Mouse (Mus musculus) duodenum, adult 2 months (tissue): ENCODE results near the gene Osgepl1. TPM values are rescaled to one million over a fixed set of nuclear protein-coding genes. Genes with fewer than 3 reads are reported as not detected.

Experiments used
- polyA plus RNA-seq: library from polyadenylated mRNA; depleted of rRNA; stranded (reverse); fragments of >200 nt; gene quantifications from 2 replicates; pipeline ENCODE4 v1.2.3, GENCODE M21; 2012; ENCODE audit warnings: low replicate concordance; rRNA removed

Gene Osgepl1
- polyA plus RNA-seq, result 1.5 and 2.6 TPM in 2 replicates

DNA sequence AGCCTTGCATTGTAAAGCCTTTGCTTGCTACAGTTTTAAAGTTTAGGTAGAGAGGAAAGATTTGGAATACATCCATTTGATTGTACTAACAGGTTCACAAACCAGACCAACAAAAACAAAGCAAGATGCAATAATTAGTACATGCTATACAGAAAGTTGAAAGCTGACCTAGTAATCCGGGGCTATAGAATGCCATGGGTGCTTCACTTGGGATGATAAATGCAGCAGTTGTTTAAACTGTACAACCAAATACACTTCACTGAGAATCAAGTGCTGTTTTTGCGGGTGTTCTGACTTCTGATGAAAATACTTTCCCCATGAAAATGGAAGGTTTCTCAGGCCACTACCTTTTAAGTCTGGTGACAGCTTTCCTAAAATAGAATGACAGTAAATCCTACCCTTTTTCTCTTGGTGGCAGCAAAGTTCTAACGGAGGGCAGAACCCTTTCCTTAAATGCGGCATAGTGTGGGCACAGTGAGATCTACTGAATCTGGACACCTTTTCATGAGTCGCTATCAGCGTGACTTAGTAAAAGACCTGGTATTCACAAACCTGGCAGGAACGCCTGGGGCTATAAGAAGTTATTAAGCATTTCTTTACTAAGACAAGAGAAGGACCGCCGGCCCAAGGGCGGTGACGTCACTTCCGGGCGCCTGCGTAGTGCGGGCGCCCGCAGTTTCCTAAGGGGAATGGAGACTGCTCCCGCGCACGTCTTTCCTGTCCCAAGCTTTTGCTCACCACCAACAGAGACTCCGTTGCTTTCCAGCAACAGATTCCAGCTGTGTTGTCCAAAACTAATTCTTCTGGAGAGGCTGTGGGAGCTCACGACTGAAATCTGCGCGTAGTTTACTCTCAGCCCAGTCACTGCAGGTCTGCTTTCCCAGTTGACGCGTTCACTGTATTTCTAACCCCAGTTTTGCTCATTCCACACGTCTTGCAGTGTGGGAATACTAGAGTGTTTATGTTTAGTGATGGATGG lies at the start of gene Osgepl1:
TSS of gene Osgepl1 (plus strand) at position 636 of the 979 bp plus-strand sequence.

DNA sequence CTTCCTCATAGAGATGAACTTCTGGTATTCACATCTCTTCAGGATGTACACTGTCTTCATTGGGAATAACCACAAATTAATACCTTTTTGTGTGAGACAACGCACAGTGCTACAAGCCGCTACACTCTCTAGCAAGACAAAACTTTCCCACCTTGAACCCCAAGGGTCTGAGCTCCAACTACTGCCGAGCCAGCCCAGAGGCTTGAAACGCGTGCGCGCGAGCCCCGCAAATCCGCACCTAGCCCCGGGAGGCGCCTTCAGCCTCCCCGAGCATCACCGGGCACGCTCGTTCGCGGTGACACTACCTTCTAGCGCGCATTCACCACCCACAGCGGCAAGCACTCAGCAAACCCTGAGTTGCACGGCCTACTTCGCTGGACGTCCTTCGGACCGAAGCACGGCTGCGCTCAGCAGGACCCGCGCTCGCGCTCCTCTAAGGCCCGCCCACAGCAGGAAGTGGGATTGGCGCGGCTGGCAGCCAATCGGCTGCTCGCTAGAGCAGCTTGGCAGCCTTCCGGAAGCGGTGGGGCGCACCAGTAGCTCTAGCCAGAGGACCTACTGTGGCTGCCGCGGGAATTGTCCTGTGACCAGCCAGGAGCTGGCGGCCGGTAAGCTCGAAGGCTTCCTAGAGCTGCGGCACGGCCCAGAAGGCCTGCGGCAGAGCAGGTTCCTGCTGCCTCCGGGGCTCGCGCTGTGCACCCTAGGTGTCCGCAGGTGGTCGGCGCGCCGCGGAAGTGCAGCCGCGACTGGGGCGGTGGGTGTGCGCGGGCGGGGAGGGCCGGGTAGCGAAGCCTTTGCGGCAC lies 16.6 kb upstream of the Osgepl1 start, which contains the start of the genes Pms1, Ormdl1 and Gm28778:
TSS of gene Pms1 (minus strand) at position 438 of the 803 bp plus-strand sequence.
TSS of gene Ormdl1 (plus strand) at position 515 of the 803 bp plus-strand sequence.
TSS of gene Gm28778 (plus strand) at position 531 of the 803 bp plus-strand sequence.

DNA sequence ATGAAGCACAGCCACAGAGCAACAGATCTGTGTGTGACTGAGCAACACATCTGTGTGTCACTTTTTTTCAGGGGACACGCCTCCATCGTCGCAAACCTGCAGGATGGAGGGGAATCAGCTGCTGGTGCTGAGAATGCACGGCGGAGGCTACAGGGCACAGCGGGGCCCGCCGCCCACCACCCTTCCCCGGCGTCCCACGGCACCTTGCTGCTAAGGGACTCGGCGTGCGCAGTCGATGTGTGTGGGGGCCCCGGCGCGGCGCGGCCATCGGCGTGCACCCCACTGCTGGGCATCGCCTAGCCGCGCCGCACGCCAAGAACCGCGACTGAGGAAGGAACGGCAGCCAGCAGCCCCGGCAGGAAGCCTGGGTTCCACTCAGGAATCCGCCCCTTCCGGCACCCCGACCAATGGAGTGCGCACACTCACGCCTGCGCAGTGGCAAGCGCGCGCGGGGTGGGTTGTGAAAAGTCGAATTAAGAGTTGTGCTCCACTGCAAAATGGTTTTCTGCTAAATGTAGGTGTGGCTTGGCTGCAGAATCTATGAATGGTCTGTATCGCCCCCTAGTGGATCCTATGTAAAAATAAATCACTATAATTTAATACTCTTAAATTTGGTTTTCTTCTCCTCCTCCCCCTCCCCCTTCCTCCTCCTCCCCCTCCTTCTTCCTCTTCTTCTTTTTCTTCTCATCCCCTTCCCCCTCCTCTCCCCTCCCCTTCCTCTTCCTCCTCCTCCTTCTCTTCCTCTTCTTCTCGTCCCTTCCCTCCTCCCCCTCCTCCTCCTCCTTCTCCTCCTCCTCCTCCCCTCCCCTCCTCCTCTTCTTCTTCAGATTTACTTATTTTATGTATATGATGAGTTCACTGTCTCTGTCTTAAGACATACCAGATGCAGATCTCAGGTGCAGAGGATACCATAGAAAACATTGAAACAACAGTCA lies 39.2 kb downstream of the Osgepl1 start, which contains the start of the genes Asdurf, Gm28551 and Asnsd1:
TSS of gene Asdurf (minus strand) at position 293 of the 935 bp plus-strand sequence.
TSS of gene Gm28551 (minus strand) at position 341 of the 935 bp plus-strand sequence.
TSS of gene Asnsd1 (minus strand) at position 426 of the 935 bp plus-strand sequence.

Other genes starting within 250 kb of the Osgepl1 start
- not detected in 2 replicates for gene 1700019A02Rik, start 126.0 kb upstream of the Osgepl1 start, polyA plus RNA-seq
- 0.11 and 0.23 TPM in 2 replicates for gene Pms1, start 16.6 kb upstream of the Osgepl1 start, polyA plus RNA-seq
- gene Ormdl1, start 16.5 kb upstream of the Osgepl1 start, polyA plus RNA-seq, result 1.5 TPM in 2 replicates
- 5.3 and 14.1 TPM in 2 replicates for gene Gm28778, start 16.5 kb upstream of the Osgepl1 start, polyA plus RNA-seq
- not detected in 2 replicates for gene Asdurf, start 39.0 kb downstream of the Osgepl1 start, polyA plus RNA-seq
- not detected in 2 replicates for gene Gm28551, start 39.0 kb downstream of the Osgepl1 start, polyA plus RNA-seq
- 0.56 and 0.82 TPM in 2 replicates for gene Asnsd1, start 39.1 kb downstream of the Osgepl1 start, polyA plus RNA-seq